Comparison of ENCODE assay signal across 8 mouse cellular contexts in genomic region chr14:122406541-122407219, GRCm38 (mm10). TPM values are rescaled to one million over a fixed set of nuclear protein-coding genes. Genes with fewer than 3 reads are reported as not detected.
A peak's percentile ranks its signal among the peaks of the same experiment; 100 is the strongest.
DNase-seq lines count a peak whose midpoint lies in the region; ATAC-seq and TF ChIP-seq lines count a peak whose summit lies in the region.

No protein-coding gene starts in this region.

- H3K4me3 ChIP-seq in forebrain, embryonic 13.5 days, result peak overlapping the region; percentile 37
- peak overlapping the region; percentile 31 for H3K4me3 ChIP-seq in liver, embryonic 15.5 days (replicated peaks)
- peak overlapping the region; percentile 42 for H3K4me3 ChIP-seq in small intestine, adult 2 months (ENCODE audit: low read depth, low read length)

- peaks cover 41% of the 10 kb centered on the region for H3K4me1 ChIP-seq in forebrain, embryonic 13.5 days
- H3K4me1 ChIP-seq in liver, embryonic 15.5 days (replicated peaks), result peaks cover 8% of the 10 kb centered on the region; the same call in 1 of the 2 replicates
- no peaks in the 10 kb centered on the region for H3K4me1 ChIP-seq in small intestine, adult 2 months (ENCODE audit: control insufficient read depth, insufficient read depth, insufficient read length, low read length)

- peak; percentile 85 for DNase-seq in heart, adult 11 months
- no peak for DNase-seq in heart, adult 9 months (ENCODE audit: low spot score in 2 of 2)
- DNase-seq in adrenal gland, postnatal 25 days, result peak; percentile 11
- peak; percentile 7 for DNase-seq in kidney, adult 9 months
- no peak for DNase-seq in ovary, adult 18-20 months (ENCODE audit: low spot score)

- H3K9ac ChIP-seq in forebrain, embryonic 13.5 days, result peak overlapping the region; percentile 65
- H3K9ac ChIP-seq in liver, embryonic 15.5 days, result no peak overlapping the region

- TF ChIP-seq CTCF in small intestine, adult 2 months (IDR thresholded peaks at IDR 0.05; ENCODE audit: extremely low read depth, insufficient read length, insufficient replicate concordance, low read depth, low read length), result no peak

- no peaks in the 10 kb centered on the region for H3K9me3 ChIP-seq in forebrain, embryonic 13.5 days (replicated peaks)
- H3K9me3 ChIP-seq in liver, embryonic 15.5 days (replicated peaks), result no peaks in the 10 kb centered on the region

- H3K27ac ChIP-seq in forebrain, embryonic 13.5 days, result peak overlapping the region; percentile 67
- no peak overlapping the region for H3K27ac ChIP-seq in liver, embryonic 15.5 days (replicated peaks)
- H3K27ac ChIP-seq in small intestine, adult 2 months (ENCODE audit: insufficient read depth, low read depth, low read length), result no peak overlapping the region

- peak overlapping the region; percentile 75 for H3K4me2 ChIP-seq in forebrain, embryonic 13.5 days
- peak overlapping the region; percentile 59 for H3K4me2 ChIP-seq in liver, embryonic 15.5 days

- H3K36me3 ChIP-seq in forebrain, embryonic 13.5 days (ENCODE audit: poor library complexity, severe bottlenecking), result no peaks in the 10 kb centered on the region
- H3K36me3 ChIP-seq in liver, embryonic 15.5 days (replicated peaks), result no peaks in the 10 kb centered on the region
- no peaks in the 10 kb centered on the region for H3K36me3 ChIP-seq in small intestine, adult 2 months (ENCODE audit: control insufficient read depth, insufficient read depth, low read length)

- peaks cover 80% of the 10 kb centered on the region for H3K27me3 ChIP-seq in forebrain, embryonic 13.5 days
- H3K27me3 ChIP-seq in liver, embryonic 15.5 days, result peaks cover 57% of the 10 kb centered on the region
- H3K27me3 ChIP-seq in small intestine, adult 2 months (ENCODE audit: control insufficient read depth, insufficient read depth, low read length), result peaks cover 15% of the 10 kb centered on the region

- WGBS in forebrain, embryonic 13.5 days, result under 1% methylated on average over 57 of the region's 58 CpGs
- 3% methylated on average over 58 of the region's 58 CpGs for WGBS in liver, embryonic 15.5 days (ENCODE audit: insufficient replicate concordance)
- WGBS in small intestine, adult 2 months, result 2% methylated on average over 58 of the region's 58 CpGs

- no peak for TF ChIP-seq POLR2A in small intestine, adult 2 months (IDR thresholded peaks at IDR 0.05; ENCODE audit: low read depth, low read length)

- peak; percentile 83 for ATAC-seq in forebrain, embryonic 13.5 days
- no peak for ATAC-seq in liver, embryonic 15.5 days (ENCODE audit: insufficient read depth)

RNA-seq across cellular contexts. Expression of gene Gm5089, which starts 44.2 kb away (rescaled TPM):
- not detected in 2 replicates for total RNA-seq in adrenal gland, postnatal 25 days (2021)
- polyA plus RNA-seq in forebrain, embryonic 13.5 days (2015; fragmentation: Nextera tagmentation; extraction: Ambion mirVana), result 1.6 and 2.1 TPM in 2 replicates
- polyA plus RNA-seq in liver, embryonic 15.5 days (2015; fragmentation: Nextera tagmentation; extraction: Ambion mirVana), result not detected in 2 replicates
- polyA plus RNA-seq in small intestine, adult 2 months (2012; rRNA removed), result not detected in 2 replicates

RNA-seq across cellular contexts. Expression of gene Zic5, which starts 58.8 kb away (rescaled TPM):
- total RNA-seq in adrenal gland, postnatal 25 days (2021), result not detected in 2 replicates
- polyA plus RNA-seq in forebrain, embryonic 13.5 days (2015; fragmentation: Nextera tagmentation; extraction: Ambion mirVana), result 17.3 and 19.5 TPM in 2 replicates
- not detected in 2 replicates for polyA plus RNA-seq in liver, embryonic 15.5 days (2015; fragmentation: Nextera tagmentation; extraction: Ambion mirVana)
- not detected in 2 replicates for polyA plus RNA-seq in small intestine, adult 2 months (2012; rRNA removed)

Comparison
In these comparisons a context has a peak if more than half of its experiments do, and no peak if none do; other contexts are left out.
1. DNase-seq: peak in heart, adult 11 months (single experiment), adrenal gland, postnatal 25 days (single experiment) and kidney, adult 9 months (single experiment); none in heart, adult 9 months (0 of 2) and ovary, adult 18-20 months (single experiment).
2. RNA of gene Zic5, which starts 58.8 kb away (polyA plus RNA-seq): 17.3 to 19.5 TPM in forebrain, embryonic 13.5 days; not detected in liver, embryonic 15.5 days and not detected in small intestine, adult 2 months; every median in the first group is over 10 times any median in the second.
3. Peak in every context shown above with its lines, with median percentiles within 50 percentile points of each other: H3K4me3 ChIP-seq.